Mouse (Mus musculus) erythroblast, adult 5-6 weeks (primary cell): ENCODE data around the gene B3gnt8. TPM values are rescaled to one million over a fixed set of nuclear protein-coding genes. Genes with fewer than 3 reads are reported as not detected.
A peak's percentile ranks its signal among the peaks of the same experiment; 100 is the strongest.

ENCODE experiments used
- ATAC-seq: replicated peaks from 2 replicates; pipeline ENCODE4 v1.8.0; 2016; ENCODE audit warnings: moderate number of reproducible peaks, mild to moderate bottlenecking, moderate TSS enrichment, inconsistent platforms; ENCODE audit not compliant: poor library complexity, low FRiP score, severe bottlenecking
- total RNA-seq, 2 experiments: library from RNA; stranded (forward) in 1 of 2; stranded (reverse) in 1 of 2; fragments of 150-400 nt in 1 of 2; fragments of 200-764, 138-1000 nt in 1 of 2; gene quantifications; 2 replicates each; pipeline versions ENCODE4 v1.2.3 to v1.2.4; 2015 to 2017; ENCODE audit warnings: low replicate concordance in 2 of 2

The B3gnt8 gene
- total RNA-seq, 2 experiments from 2014 or later, result 1.9 to 5.8 TPM

DNA sequence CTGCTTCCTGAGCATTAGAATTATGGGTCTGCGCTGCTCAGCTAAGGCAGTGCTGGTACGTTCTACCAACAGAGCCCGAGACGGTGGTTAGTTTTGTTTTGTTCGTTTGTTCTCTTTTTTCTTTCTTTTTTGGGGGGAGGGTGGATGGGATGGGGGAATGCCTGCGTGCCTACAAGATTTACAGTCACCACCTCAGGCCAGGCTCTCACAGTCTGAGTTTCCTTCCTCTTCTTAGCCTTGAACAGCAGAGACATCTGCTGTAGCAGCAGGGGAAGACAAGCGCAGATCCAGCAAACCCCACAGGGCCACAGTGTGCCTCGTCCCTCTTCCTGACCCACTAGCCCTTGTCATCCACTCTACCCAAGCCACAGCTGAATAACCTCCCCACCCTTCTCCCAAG, 24.8 kb downstream of the B3gnt8 start:
- no peak for ATAC-seq

- ATAC-seq, result no peak
These were observed 25.8 kb downstream of the B3gnt8 start for GRCm38 (mm10) chr7:25652244-25652759.

- no peak for ATAC-seq
These were observed 29.4 kb downstream of the B3gnt8 start for GRCm38 (mm10) chr7:25655601-25656428.

GRCm38 (mm10) chr7:25657785-25658184, 31.3 kb downstream of the B3gnt8 start:
- ATAC-seq, result no peak

DNA sequence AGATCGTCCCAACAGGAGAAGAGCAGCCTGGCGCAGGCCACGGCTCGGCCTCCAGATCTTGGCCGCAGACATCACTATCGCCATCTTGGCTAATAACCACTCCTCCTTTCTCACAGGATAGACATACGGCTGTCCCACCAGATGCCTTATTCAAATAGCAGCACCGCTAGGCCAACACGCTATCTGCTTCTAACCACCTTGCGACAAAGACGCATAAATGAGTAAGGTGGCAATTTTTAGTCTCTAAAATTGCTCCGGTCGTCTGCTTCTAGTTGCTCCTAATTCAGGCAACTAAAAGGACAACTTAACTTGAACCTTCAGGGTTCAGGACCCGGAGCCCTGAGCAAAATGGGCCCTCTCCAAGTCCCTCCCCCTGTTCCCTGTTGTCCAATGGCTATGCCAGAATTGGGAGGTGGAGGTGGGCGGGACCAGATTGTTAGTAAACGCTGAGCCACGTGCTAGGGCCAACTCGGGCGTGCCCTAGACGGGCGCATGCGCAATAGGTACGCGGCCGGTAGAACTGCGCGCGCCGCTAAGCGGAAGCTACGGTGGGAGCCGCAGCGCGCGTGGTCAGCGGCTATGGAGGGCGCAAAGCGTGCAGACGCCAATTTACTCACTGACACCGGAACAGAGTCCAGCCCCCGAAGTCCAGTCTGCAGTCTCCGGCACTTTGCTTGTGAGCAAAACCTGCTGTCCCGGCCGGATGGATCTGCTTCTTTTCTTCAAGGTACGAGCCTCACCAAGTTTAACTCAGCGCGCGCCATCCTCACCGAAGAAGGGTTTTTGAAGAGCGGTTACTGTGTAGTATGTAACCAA, 32.4 kb downstream of the B3gnt8 start, which contains the start of the genes Bckdha and Exosc5:
TSS of gene Bckdha (minus strand) at position 325 of the 816 bp plus-strand sequence.
TSS of gene Exosc5 (plus strand) at position 508 of the 816 bp plus-strand sequence.
- peak; percentile 97 for ATAC-seq

- no peak for ATAC-seq
These were observed 39.9 kb downstream of the B3gnt8 start for GRCm38 (mm10) chr7:25666381-25666780.

- no peak for ATAC-seq
These were observed 42.7 kb downstream of the B3gnt8 start for GRCm38 (mm10) chr7:25669158-25669557.

DNA sequence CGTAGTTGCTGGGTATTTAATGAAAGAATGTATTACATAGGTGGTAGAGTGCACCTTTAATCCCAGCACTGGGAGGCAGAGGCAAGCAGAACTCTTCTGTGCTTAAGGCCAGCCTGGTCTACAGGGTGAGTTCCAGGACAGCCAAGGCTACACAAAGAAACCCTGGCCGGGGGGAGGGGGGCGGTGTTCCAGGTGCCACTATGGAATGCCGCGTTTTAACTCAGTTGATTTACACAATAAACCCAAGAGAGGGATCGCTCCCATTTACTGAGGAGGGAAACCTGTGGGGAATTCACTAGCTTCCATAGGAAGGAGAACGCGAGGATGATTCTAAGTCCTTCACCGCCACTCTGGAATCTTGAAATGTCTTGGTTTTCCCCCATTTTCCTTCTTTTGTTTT, 43.2 kb downstream of the B3gnt8 start:
- ATAC-seq, result no peak

DNA sequence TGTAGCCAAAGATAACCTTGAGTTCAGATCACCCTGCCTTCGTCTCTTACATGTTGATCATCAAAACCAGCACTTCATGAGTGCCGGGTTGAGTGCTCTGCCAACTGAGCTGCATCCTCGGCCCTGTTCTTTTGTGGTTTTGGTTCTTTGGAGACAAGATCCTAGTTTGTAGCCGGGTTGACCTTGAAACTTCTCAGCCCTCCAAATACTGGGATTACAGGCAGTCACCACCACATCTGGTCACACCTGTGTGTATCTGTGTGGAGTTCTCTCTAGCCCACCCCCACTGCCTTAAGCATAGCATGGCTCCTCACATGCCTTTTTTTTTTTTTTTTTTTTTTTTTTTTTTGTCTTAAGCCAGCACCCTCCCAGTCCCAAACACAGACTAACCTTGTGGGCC, 43.6 kb downstream of the B3gnt8 start:
- no peak for ATAC-seq

GRCm38 (mm10) chr7:25671686-25672085, 45.2 kb downstream of the B3gnt8 start:
- no peak for ATAC-seq

GRCm38 (mm10) chr7:25672442-25672841, 46.0 kb downstream of the B3gnt8 start:
- no peak for ATAC-seq

GRCm38 (mm10) chr7:25674297-25674696, 47.8 kb downstream of the B3gnt8 start:
- no peak for ATAC-seq

- ATAC-seq, result no peak
These were observed 48.4 kb downstream of the B3gnt8 start, which contains the start of gene Tmem91 for GRCm38 (mm10) chr7:25674719-25675300. Gene Tmem91 (minus strand): TSS chr7:25675166.

- ATAC-seq, result no peak
These were observed 49.0 kb downstream of the B3gnt8 start for GRCm38 (mm10) chr7:25675405-25675804.

DNA sequence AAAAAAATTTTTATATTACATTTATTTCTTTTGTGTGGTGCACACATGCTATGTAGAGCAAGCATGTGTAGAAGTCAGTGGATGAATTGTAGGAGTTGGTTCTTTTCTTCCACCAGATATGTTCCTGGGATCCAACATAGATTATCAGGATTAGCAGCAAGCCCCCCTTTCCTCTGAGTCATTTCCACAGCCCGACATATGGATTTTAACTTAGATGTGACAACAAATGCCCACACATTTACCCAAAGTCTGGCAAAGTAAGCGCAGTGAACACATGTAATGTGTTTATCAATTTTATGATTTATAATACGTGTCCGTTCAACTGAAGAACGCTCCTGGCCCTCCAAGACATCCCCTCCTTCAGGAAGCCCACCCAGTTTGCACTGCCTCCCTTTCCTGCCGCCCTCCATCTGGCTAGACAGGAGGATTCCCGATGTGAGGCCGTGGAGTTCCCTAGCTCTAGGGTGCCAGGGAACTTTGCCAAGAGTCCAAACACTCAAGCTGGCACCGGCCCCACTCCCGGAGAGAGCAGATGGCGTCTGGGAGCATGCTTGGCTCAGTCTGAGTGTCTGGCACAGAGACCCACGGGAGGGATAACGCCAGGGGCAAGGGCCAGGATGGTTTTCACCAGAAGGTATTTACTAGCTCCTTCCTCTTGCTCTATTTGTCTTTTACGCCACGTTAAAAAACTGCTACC, 49.8 kb downstream of the B3gnt8 start:
- ATAC-seq, result no peak

- no peak for ATAC-seq
These were observed 50.6 kb downstream of the B3gnt8 start for GRCm38 (mm10) chr7:25677013-25677412.

GRCm38 (mm10) chr7:25679971-25680370, 53.5 kb downstream of the B3gnt8 start:
- ATAC-seq, result no peak

DNA sequence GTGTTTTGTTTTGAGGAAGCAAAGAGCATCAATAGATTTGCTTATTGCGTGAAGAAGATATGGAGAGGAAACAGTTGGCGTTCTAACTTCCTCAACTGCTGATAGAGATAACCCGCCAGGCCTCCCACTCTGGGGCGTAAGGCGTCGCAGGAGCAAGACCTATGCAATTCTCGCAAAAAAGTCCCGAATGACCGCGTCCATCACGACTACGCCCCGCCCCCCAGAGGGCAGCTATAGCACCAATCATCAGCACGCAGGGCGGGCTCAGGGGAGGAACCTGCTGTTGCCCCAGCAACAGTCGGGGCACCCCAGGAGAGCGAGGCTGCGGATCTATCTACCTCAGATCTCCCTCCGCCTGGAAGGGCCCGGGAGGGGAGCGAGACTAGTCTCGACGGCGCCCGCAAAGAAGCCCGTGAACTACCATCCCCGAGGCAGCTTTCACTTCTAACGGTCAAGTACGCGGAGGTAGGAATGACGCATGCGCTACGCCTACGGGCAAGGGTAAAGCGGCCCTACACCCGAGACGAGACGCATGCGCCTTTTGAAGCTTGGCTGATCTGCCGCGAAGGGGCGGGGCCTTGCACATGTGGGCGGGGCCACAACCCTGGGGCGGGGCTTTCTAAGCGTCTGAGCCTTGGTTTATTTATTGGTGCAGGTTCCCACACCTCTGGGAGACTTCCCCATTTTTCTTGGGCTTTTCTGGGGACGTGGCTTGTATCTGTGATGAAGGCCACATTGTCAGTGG, 54.2 kb downstream of the B3gnt8 start, which contains the start of gene B9d2:
TSS of gene B9d2 (plus strand) at position 267 of the 745 bp plus-strand sequence.
- ATAC-seq, result peak; percentile 94
